Mouse (Mus musculus) myocyte (in vitro differentiated cells): ENCODE measurements at regions not wholly inside any gene's neighbourhood (a gene's known extent, or its start where the extent isn't known, plus 50 kb on each side); places are given as distances from the start of the nearest gene placed in this dataset.

Experiments
- H3K27me3 ChIP-seq: one replicate; pipeline ENCODE4 v1.6.1; 2011; ENCODE audit not compliant: control insufficient read depth, insufficient read depth, insufficient read length
- H3K36me3 ChIP-seq: one replicate; pipeline ENCODE4 v1.6.1; 2011; ENCODE audit not compliant: control insufficient read depth, insufficient read depth
- H3K4me2 ChIP-seq: one replicate; pipeline ENCODE4 v1.6.1; 2011; ENCODE audit warnings: low read depth, control low read depth
- H3K4me3 ChIP-seq: one replicate; pipeline ENCODE4 v1.5.1; 2011; ENCODE audit warnings: mild to moderate bottlenecking, control low read depth, moderate library complexity
- H3K79me2 ChIP-seq: one replicate; pipeline ENCODE4 v1.6.1; 2011; ENCODE audit not compliant: control insufficient read depth, insufficient read depth
- H3ac ChIP-seq: one replicate; pipeline ENCODE4 v1.6.1; 2011; ENCODE audit not compliant: control insufficient read depth, insufficient read length
- CEBPB ChIP-seq: IDR thresholded peaks from 2 replicates; pipeline ENCODE4 v1.6.1; 2011; ENCODE audit warnings: mild to moderate bottlenecking, moderate library complexity; ENCODE audit not compliant: poor library complexity, insufficient read depth, severe bottlenecking
- E2F4 ChIP-seq: IDR thresholded peaks from one replicate; pipeline ENCODE4 v1.6.1; 2011; ENCODE audit warnings: mild to moderate bottlenecking, control low read depth, moderate library complexity; ENCODE audit not compliant: insufficient read depth
- MAX ChIP-seq: IDR thresholded peaks from one replicate; pipeline ENCODE4 v1.6.1; 2011; ENCODE audit warnings: low read depth, mild to moderate bottlenecking, control low read depth
- MYOD1 ChIP-seq, 3 experiments: IDR thresholded peaks; one replicate each; pipeline ENCODE4 v1.6.1; 2011; ENCODE audit warnings: control low read depth in 2 of 3, low read depth in 2 of 3, mild to moderate bottlenecking in 2 of 3, moderate library complexity in 1 of 3; ENCODE audit not compliant: insufficient read length in 2 of 3, control insufficient read depth in 1 of 3
- MYOG ChIP-seq, 3 experiments: IDR thresholded peaks; one replicate each; pipeline ENCODE4 v1.6.1; 2011; ENCODE audit warnings: control low read depth in 2 of 3, low read depth in 2 of 3, mild to moderate bottlenecking in 2 of 3; ENCODE audit not compliant: insufficient read length in 2 of 3, control insufficient read depth in 1 of 3, insufficient read depth in 1 of 3
- POLR2A ChIP-seq: IDR thresholded peaks from one replicate; pipeline ENCODE4 v1.6.1; 2011; ENCODE audit warnings: low read depth, mild to moderate bottlenecking, control low read depth, moderate library complexity; ENCODE audit not compliant: insufficient read length
- POLR2AphosphoS2 ChIP-seq: IDR thresholded peaks from one replicate; pipeline ENCODE4 v1.6.1; 2011; ENCODE audit warnings: low read depth, control low read depth; ENCODE audit not compliant: insufficient read length
- REST ChIP-seq: IDR thresholded peaks from one replicate; pipeline ENCODE4 v1.6.1; 2011; ENCODE audit warnings: mild to moderate bottlenecking, control low read depth, moderate library complexity; ENCODE audit not compliant: insufficient read depth, insufficient read length
- SRF ChIP-seq: IDR thresholded peaks from one replicate; pipeline ENCODE4 v1.6.1; 2011; ENCODE audit warnings: low read depth; ENCODE audit not compliant: control insufficient read depth, insufficient read length
- TCF12 ChIP-seq: IDR thresholded peaks from one replicate; pipeline ENCODE4 v1.6.1; 2011; ENCODE audit warnings: mild to moderate bottlenecking, control low read depth; ENCODE audit not compliant: poor library complexity, insufficient read depth, severe bottlenecking
- TCF3 ChIP-seq: IDR thresholded peaks from one replicate; pipeline ENCODE4 v1.6.1; 2011; ENCODE audit warnings: low read depth, control low read depth; ENCODE audit not compliant: insufficient read length
- USF1 ChIP-seq: IDR thresholded peaks from one replicate; pipeline ENCODE4 v1.6.1; 2011; ENCODE audit warnings: low read depth, mild to moderate bottlenecking, control low read depth, moderate library complexity

- Histone ChIP-seq H3K4me2 (no peak overlapping the region), H3K36me3 (no peaks in the 10 kb centered on the region), H3K27me3 (no peaks in the 10 kb centered on the region), H3K4me3 (no peak overlapping the region), H3ac (no peak overlapping the region), H3K79me2 (no peaks in the 10 kb centered on the region)
- TF ChIP-seq POLR2A: no peak
These were observed 83.1 kb downstream of the Stk35 start for GRCm38 (mm10) chr2:129883417-129883816.

- Histone ChIP-seq H3ac (no peak overlapping the region), H3K27me3 (no peaks in the 10 kb centered on the region), H3K79me2 (no peaks in the 10 kb centered on the region), H3K4me2 (no peak overlapping the region), H3K4me3 (no peak overlapping the region), H3K36me3 (no peaks in the 10 kb centered on the region)
- TF ChIP-seq TCF3 (no peak), TCF12 (no peak), MYOD1 (IDR thresholded peaks at IDR 0.05; ENCODE audit: control insufficient read depth in 1 of 3, insufficient read length in 2 of 3, low read depth in 2 of 3) (no peak), MYOG (IDR thresholded peaks at IDR 0.05; ENCODE audit: control insufficient read depth in 1 of 3, insufficient read depth in 1 of 3, insufficient read length in 2 of 3, low read depth in 2 of 3) (no peak), POLR2A (no peak), MAX (no peak), CEBPB (no peak), E2F4 (no peak), POLR2AphosphoS2 (no peak), USF1 (no peak), REST (no peak), SRF (no peak)
These were observed 84.0 kb downstream of the Stk35 start for GRCm38 (mm10) chr2:129884316-129884715.

- TF ChIP-seq USF1: no peak
- no peak overlapping the region for H3K4me2 ChIP-seq
These were observed 85.2 kb downstream of the Stk35 start for GRCm38 (mm10) chr2:129885536-129885935.

GRCm38 (mm10) chr2:129893231-129893630 is 92.9 kb downstream of the Stk35 start:
- H3K79me2 ChIP-seq: no peaks in the 10 kb centered on the region
- no peaks in the 10 kb centered on the region for H3K36me3 ChIP-seq
- H3K4me3 ChIP-seq: no peak overlapping the region
- H3K4me2 ChIP-seq: peak overlapping the region; percentile 27
- TF ChIP-seq SRF: no peak
- peak in 1 of 3 experiments; percentile 30 for TF ChIP-seq MYOD1 (IDR thresholded peaks at IDR 0.05; ENCODE audit: control insufficient read depth in 1 of 3, insufficient read length in 2 of 3, low read depth in 2 of 3)
- H3K27me3 ChIP-seq: no peaks in the 10 kb centered on the region
- no peak overlapping the region for H3ac ChIP-seq

More at GRCm38 (mm10) chr2:129885536-129885935, 85.2 kb downstream of the Stk35 start:
- Histone ChIP-seq H3K79me2 (no peaks in the 10 kb centered on the region), H3ac (no peak overlapping the region), H3K27me3 (no peaks in the 10 kb centered on the region), H3K4me3 (no peak overlapping the region), H3K36me3 (no peaks in the 10 kb centered on the region)

- Histone ChIP-seq H3ac (no peak overlapping the region), H3K36me3 (no peaks in the 10 kb centered on the region), H3K4me3 (no peak overlapping the region), H3K79me2 (no peaks in the 10 kb centered on the region), H3K4me2 (peak overlapping the region; percentile 12), H3K27me3 (no peaks in the 10 kb centered on the region)
- TF ChIP-seq POLR2AphosphoS2: no peak
These were observed 93.5 kb downstream of the Stk35 start for GRCm38 (mm10) chr2:129893832-129894231.

- H3K36me3 ChIP-seq: no peaks in the 10 kb centered on the region
- H3ac ChIP-seq: no peak overlapping the region
- H3K79me2 ChIP-seq: no peaks in the 10 kb centered on the region
- no peak for TF ChIP-seq POLR2A
- no peak for TF ChIP-seq MYOG (IDR thresholded peaks at IDR 0.05; ENCODE audit: control insufficient read depth in 1 of 3, insufficient read depth in 1 of 3, insufficient read length in 2 of 3, low read depth in 2 of 3)
- TF ChIP-seq E2F4: no peak
- no peak for TF ChIP-seq MAX
- no peak for TF ChIP-seq POLR2AphosphoS2
- no peak for TF ChIP-seq USF1
- no peak for TF ChIP-seq TCF3
- no peak for TF ChIP-seq MYOD1 (IDR thresholded peaks at IDR 0.05; ENCODE audit: control insufficient read depth in 1 of 3, insufficient read length in 2 of 3, low read depth in 2 of 3)
- no peak for TF ChIP-seq REST
- no peak for TF ChIP-seq CEBPB
- TF ChIP-seq SRF: no peak
- TF ChIP-seq TCF12: no peak
- H3K27me3 ChIP-seq: no peaks in the 10 kb centered on the region
- H3K4me3 ChIP-seq: no peak overlapping the region
- H3K4me2 ChIP-seq: no peak overlapping the region
These were observed 94.6 kb downstream of the Stk35 start for GRCm38 (mm10) chr2:129894906-129895305.
